Mouse (Mus musculus) frontal cortex, adult (tissue): ENCODE results near the gene Eif4enif1.

Experiments
- ATAC-seq: cut with Nextera tagmentation; 2 replicates; pipeline ENCODE4 v1.9.2; 2017; ENCODE audit warnings: mild to moderate bottlenecking, moderate library complexity, mixed read lengths; ENCODE audit not compliant: low TSS enrichment

Gene Eif4enif1

GRCm38 (mm10) chr11:3267133-3267532 lies 64.9 kb downstream of the Eif4enif1 start:
- no peak for ATAC-seq

GRCm38 (mm10) chr11:3269241-3269640 lies 67.0 kb downstream of the Eif4enif1 start:
- no peak for ATAC-seq

DNA sequence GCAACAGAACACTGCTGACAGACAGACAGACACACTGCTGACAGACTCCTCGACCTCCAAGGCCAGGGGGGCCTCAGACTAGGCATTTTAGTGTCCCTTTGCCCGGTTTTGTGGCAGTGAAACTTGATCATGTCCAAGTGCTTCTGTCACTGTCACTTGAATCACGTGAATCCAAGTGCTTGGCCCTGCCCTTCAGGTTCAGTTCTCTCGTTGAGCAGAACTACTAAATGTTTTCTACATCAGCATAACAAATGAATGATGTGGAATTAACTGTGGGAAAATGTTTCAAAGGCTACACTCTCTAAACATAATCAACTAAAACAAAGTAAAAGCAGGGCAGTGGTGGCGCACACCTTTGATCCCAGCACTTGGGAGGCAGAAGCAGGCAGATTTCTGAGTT lies 76.2 kb downstream of the Eif4enif1 start:
- no peak for ATAC-seq

- ATAC-seq, result no peak
Measured at GRCm38 (mm10) chr11:3279729-3280128, 77.5 kb downstream of the Eif4enif1 start.

DNA sequence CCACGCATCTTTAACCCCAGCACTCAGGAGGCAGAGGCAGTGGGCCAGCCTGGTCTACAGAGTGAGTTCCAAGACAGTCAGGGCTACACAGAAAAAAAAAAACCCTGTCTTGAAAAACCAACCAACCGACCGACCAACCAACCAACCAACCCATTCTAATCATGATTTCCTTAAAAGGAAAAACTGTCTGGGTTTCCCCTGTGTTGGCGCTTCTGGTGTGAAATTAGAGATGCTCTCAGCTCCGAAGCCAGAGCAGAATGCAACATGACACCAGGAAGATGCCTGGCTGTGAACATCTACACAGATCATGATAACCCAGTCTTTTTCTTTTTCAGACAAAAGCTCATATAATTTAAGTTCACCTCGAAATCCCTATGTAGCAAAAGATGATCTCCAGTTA lies 80.7 kb downstream of the Eif4enif1 start:
- ATAC-seq, result no peak

GRCm38 (mm10) chr11:3283645-3284044 lies 81.5 kb downstream of the Eif4enif1 start:
- ATAC-seq, result no peak

- no peak for ATAC-seq
Measured at GRCm38 (mm10) chr11:3285940-3286339, 83.7 kb downstream of the Eif4enif1 start.

- ATAC-seq, result no peak
Measured at GRCm38 (mm10) chr11:3287131-3287530, 84.9 kb downstream of the Eif4enif1 start.

- no peak for ATAC-seq
Measured at GRCm38 (mm10) chr11:3287921-3288320, 85.7 kb downstream of the Eif4enif1 start.

GRCm38 (mm10) chr11:3288521-3289301 lies 86.5 kb downstream of the Eif4enif1 start, which contains the start of gene Patz1:
Patz1 (plus strand) TSS chr11:3288874.
- 0 out of 2 replicates have a peak, but pooled peaks have one; percentile 8 for ATAC-seq

GRCm38 (mm10) chr11:3289302-3289802 lies 87.2 kb downstream of the Eif4enif1 start:
- peak; percentile 1; the same call in 1 of the 2 replicates for ATAC-seq

DNA sequence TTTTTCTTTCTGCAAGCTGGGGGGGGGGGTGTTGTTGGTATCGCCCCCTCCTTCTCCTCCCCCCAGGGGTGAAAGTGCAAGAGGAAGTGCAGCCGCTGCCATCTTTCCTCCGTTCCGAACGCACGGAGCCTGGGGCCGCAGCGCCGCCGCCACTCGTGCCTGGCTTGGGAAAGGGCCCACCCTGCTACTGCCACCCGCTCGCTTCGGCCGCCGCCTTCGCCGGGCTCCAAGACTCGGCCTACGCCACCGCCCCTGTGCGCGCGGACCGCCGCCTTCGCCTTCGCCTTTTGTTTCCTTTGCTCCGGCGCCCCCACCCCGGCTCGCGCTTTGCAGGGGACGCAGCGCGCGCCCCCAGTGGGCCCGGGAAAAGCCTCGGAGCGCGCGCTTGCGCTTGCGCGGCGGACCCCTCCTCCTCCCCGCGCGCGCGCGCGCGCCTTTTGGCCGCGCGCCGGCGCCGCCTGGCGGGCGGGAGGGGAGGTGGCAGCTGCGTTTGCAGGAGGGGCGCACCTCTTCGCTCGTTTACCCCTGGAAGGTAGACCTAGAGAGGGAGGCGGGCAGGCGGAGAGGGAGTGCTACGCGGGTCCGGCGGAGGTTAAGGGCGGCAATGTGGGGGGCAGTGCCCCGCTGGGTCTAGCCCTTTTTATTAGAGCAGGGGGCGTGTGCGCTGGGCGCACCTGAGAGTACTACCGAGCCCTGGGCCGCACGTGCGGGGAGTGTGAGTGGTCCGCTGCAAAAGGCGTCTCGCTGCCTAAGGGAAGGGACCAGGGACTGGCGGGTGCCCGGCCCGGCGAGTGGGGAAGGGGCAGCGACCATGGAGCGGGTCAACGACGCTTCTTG lies 87.8 kb downstream of the Eif4enif1 start:
- peak; percentile 42 for ATAC-seq

DNA sequence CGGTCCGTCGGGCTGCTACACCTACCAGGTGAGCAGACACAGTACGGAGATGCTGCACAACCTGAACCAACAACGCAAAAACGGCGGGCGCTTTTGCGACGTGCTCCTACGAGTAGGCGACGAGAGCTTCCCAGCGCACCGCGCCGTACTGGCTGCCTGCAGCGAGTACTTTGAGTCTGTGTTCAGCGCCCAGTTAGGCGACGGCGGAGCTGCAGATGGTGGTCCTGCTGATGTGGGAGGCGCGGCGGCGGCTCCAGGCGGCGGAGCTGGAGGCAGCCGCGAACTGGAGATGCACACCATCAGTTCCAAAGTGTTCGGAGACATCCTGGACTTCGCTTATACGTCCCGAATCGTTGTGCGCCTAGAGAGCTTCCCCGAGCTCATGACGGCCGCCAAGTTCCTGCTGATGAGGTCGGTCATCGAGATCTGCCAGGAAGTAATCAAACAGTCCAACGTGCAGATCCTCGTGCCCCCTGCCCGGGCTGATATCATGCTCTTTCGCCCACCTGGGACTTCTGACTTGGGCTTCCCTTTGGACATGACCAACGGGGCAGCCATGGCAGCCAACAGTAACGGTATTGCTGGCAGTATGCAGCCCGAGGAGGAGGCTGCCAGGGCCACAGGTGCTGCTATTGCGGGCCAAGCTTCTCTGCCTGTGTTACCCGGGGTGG lies 88.6 kb downstream of the Eif4enif1 start:
- ATAC-seq, result peak; percentile 47

GRCm38 (mm10) chr11:3291311-3292061 lies 89.3 kb downstream of the Eif4enif1 start:
- ATAC-seq, result no peak

DNA sequence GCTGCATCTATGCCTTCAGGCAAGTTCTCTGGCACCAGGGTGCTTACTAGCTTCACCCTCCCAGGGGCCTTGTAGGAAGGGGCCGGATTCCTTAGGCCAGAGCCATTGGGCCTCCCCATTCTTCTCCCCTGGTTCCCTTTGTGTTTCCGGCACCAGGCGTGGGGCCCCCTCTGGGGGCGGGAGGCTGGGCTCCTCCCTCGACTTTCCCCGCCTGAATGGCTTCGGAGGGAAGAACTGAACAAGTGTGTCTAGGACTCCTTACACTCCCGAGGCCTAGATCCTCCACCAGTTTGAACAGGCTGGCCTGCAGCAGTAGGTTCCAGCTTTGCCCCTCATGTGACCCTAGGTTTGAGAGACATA lies 89.8 kb downstream of the Eif4enif1 start:
- ATAC-seq, result no peak

GRCm38 (mm10) chr11:3292711-3293249 lies 90.6 kb downstream of the Eif4enif1 start:
- ATAC-seq, result no peak

GRCm38 (mm10) chr11:3293361-3293760 lies 91.2 kb downstream of the Eif4enif1 start:
- no peak for ATAC-seq
